Mouse (Mus musculus): ENCODE measurements around the gene Spats1. TPM values are rescaled to one million over a fixed set of nuclear protein-coding genes. Genes with fewer than 3 reads are reported as not detected.

Gene Spats1
- polyA plus RNA-seq, 1 experiment, result 0.11 TPM

- no peak overlapping the region for H3K4me3 ChIP-seq (ENCODE audit: insufficient read depth, poor library complexity, severe bottlenecking)
- H3K79me3 ChIP-seq (ENCODE audit: low read depth), result no peaks in the 10 kb centered on the region
- no peak overlapping the region for H3ac ChIP-seq (ENCODE audit: control insufficient read depth, insufficient read length, low read depth)
- TF ChIP-seq CTCF (IDR thresholded peaks at IDR 0.05; ENCODE audit: control insufficient read depth, insufficient read depth, insufficient read length), result no peak
- no peak for TF ChIP-seq FOSL1 (IDR thresholded peaks at IDR 0.05; ENCODE audit: insufficient read depth, low read length, poor library complexity, severe bottlenecking)
- no peak for TF ChIP-seq MYOG (IDR thresholded peaks at IDR 0.05; ENCODE audit: control insufficient read depth, extremely low read depth, insufficient read length)
- no peak for TF ChIP-seq MYOD1 (IDR thresholded peaks at IDR 0.05; ENCODE audit: control insufficient read depth, insufficient read length, low read depth)
- TF ChIP-seq USF1 (IDR thresholded peaks at IDR 0.05; ENCODE audit: low read depth), result no peak
- TF ChIP-seq MAX (IDR thresholded peaks at IDR 0.05), result no peak
- no peak for TF ChIP-seq CEBPB (IDR thresholded peaks at IDR 0.05; ENCODE audit: low read depth)
- H3K27me3 ChIP-seq (ENCODE audit: control insufficient read depth, insufficient read depth, insufficient read length), result peaks cover 11% of the 10 kb centered on the region
- no peaks in the 10 kb centered on the region for H3K79me2 ChIP-seq (ENCODE audit: control insufficient read depth, insufficient read depth)
- no peaks in the 10 kb centered on the region for H3K36me3 ChIP-seq (ENCODE audit: control insufficient read depth, insufficient read depth)
Observed at GRCm38 (mm10) chr17:45488321-45489254, 13.4 kb upstream of the Spats1 start.

DNA sequence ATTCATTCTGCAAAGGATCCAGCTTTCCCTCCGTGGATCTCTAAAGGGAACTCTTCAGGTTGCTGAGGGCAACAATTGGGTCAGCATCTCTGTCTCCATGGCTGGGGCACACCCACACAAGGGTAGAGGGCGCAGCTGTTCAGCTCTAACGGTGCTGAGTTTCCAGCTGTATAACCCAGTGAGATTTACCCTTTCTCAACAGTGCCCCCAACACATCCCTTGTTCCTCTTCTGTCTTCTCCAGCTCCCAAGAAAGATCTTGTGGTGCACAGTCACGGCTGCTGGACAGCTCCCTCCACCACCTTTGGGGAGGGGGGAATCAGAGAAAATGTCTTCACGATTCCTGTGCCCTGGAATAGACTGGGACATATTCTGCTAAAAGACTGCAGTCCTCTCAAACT is 12.0 kb upstream of the Spats1 start:
- no peak for TF ChIP-seq MAX (IDR thresholded peaks at IDR 0.05)
- no peak for TF ChIP-seq FOSL1 (IDR thresholded peaks at IDR 0.05; ENCODE audit: insufficient read depth, low read length, poor library complexity, severe bottlenecking)
- no peak for TF ChIP-seq CTCF (IDR thresholded peaks at IDR 0.05; ENCODE audit: control insufficient read depth, insufficient read depth, insufficient read length)
- no peak for TF ChIP-seq CEBPB (IDR thresholded peaks at IDR 0.05; ENCODE audit: low read depth)
- TF ChIP-seq MYOG (IDR thresholded peaks at IDR 0.05; ENCODE audit: control insufficient read depth, extremely low read depth, insufficient read length), result no peak
- no peak for TF ChIP-seq MYOD1 (IDR thresholded peaks at IDR 0.05; ENCODE audit: control insufficient read depth, insufficient read length, low read depth)
- TF ChIP-seq USF1 (IDR thresholded peaks at IDR 0.05; ENCODE audit: low read depth), result no peak
- no peaks in the 10 kb centered on the region for H3K36me3 ChIP-seq (ENCODE audit: control insufficient read depth, insufficient read depth)
- no peak overlapping the region for H3K4me3 ChIP-seq (ENCODE audit: insufficient read depth, poor library complexity, severe bottlenecking)
- no peaks in the 10 kb centered on the region for H3K79me3 ChIP-seq (ENCODE audit: low read depth)
- peaks cover 6% of the 10 kb centered on the region for H3K27me3 ChIP-seq (ENCODE audit: control insufficient read depth, insufficient read depth, insufficient read length)
- H3K79me2 ChIP-seq (ENCODE audit: control insufficient read depth, insufficient read depth), result no peaks in the 10 kb centered on the region
- H3ac ChIP-seq (ENCODE audit: control insufficient read depth, insufficient read length, low read depth), result no peak overlapping the region

DNA sequence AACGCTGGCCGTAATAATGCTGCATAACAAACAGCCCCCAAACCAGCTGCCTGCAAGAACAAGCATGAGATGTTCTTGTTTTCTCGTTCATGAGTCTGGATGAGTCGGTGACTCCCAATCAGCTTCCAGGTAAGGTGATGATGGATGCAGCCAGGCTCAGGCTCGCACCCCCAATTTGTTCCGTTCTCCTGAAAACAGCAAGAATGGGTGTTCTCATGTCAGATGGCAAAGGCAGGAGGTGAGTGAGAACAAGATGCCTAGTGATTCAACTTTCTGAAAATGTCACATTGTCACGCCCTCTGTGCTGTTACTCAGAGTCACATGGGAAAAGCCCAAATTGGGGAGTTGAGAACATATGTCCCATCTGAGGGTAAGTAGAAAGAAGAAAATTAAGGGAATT is 10.4 kb upstream of the Spats1 start:
- Histone ChIP-seq H3K27me3 (ENCODE audit: control insufficient read depth, insufficient read depth, insufficient read length) (peaks cover 6% of the 10 kb centered on the region), H3K4me3 (ENCODE audit: insufficient read depth, poor library complexity, severe bottlenecking) (no peak overlapping the region), H3K79me2 (ENCODE audit: control insufficient read depth, insufficient read depth) (no peaks in the 10 kb centered on the region), H3ac (ENCODE audit: control insufficient read depth, insufficient read length, low read depth) (no peak overlapping the region), H3K79me3 (ENCODE audit: low read depth) (no peaks in the 10 kb centered on the region), H3K36me3 (ENCODE audit: control insufficient read depth, insufficient read depth) (no peaks in the 10 kb centered on the region)
- TF ChIP-seq MAX (IDR thresholded peaks at IDR 0.05) (no peak), USF1 (IDR thresholded peaks at IDR 0.05; ENCODE audit: low read depth) (no peak), MYOD1 (IDR thresholded peaks at IDR 0.05; ENCODE audit: control insufficient read depth, insufficient read length, low read depth) (no peak), FOSL1 (IDR thresholded peaks at IDR 0.05; ENCODE audit: insufficient read depth, low read length, poor library complexity, severe bottlenecking) (no peak), CEBPB (IDR thresholded peaks at IDR 0.05; ENCODE audit: low read depth) (no peak), CTCF (IDR thresholded peaks at IDR 0.05; ENCODE audit: control insufficient read depth, insufficient read depth, insufficient read length) (no peak), MYOG (IDR thresholded peaks at IDR 0.05; ENCODE audit: control insufficient read depth, extremely low read depth, insufficient read length) (no peak)

DNA sequence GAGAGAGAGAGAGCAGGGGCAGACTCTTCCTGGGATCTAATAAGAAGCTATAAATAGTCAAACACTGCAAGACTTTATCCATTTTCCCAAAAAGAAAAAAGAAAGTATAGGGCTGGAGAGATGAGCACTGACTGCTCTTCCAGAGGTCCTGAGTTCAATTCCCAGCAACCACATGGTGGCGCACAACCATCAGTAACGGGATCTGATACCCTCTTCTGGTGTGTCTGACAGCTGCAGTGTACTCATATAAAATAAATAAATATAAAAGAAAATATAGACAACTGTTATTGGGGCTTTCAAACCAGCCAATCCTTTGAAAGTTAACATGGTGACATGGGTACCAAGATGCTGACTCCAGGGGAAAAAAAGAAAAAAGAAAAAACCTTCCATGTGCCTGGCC is 5.2 kb upstream of the Spats1 start:
- H3K79me3 ChIP-seq (ENCODE audit: low read depth), result no peaks in the 10 kb centered on the region
- no peak for TF ChIP-seq CTCF (IDR thresholded peaks at IDR 0.05; ENCODE audit: control insufficient read depth, insufficient read depth, insufficient read length)
- no peak for TF ChIP-seq MYOG (IDR thresholded peaks at IDR 0.05; ENCODE audit: control insufficient read depth, extremely low read depth, insufficient read length)
- TF ChIP-seq FOSL1 (IDR thresholded peaks at IDR 0.05; ENCODE audit: insufficient read depth, low read length, poor library complexity, severe bottlenecking), result no peak
- no peak for TF ChIP-seq CEBPB (IDR thresholded peaks at IDR 0.05; ENCODE audit: low read depth)
- no peak for TF ChIP-seq MAX (IDR thresholded peaks at IDR 0.05)
- no peak for TF ChIP-seq MYOD1 (IDR thresholded peaks at IDR 0.05; ENCODE audit: control insufficient read depth, insufficient read length, low read depth)
- no peak for TF ChIP-seq USF1 (IDR thresholded peaks at IDR 0.05; ENCODE audit: low read depth)
- no peak overlapping the region for H3K4me3 ChIP-seq (ENCODE audit: insufficient read depth, poor library complexity, severe bottlenecking)
- H3K79me2 ChIP-seq (ENCODE audit: control insufficient read depth, insufficient read depth), result no peaks in the 10 kb centered on the region
- no peak overlapping the region for H3ac ChIP-seq (ENCODE audit: control insufficient read depth, insufficient read length, low read depth)
- H3K27me3 ChIP-seq (ENCODE audit: control insufficient read depth, insufficient read depth, insufficient read length), result peaks cover 6% of the 10 kb centered on the region
- H3K36me3 ChIP-seq (ENCODE audit: control insufficient read depth, insufficient read depth), result no peaks in the 10 kb centered on the region

GRCm38 (mm10) chr17:45478234-45478825 is 3.1 kb upstream of the Spats1 start:
- no peaks in the 10 kb centered on the region for H3K36me3 ChIP-seq (ENCODE audit: control insufficient read depth, insufficient read depth)
- no peak for TF ChIP-seq CEBPB (IDR thresholded peaks at IDR 0.05; ENCODE audit: low read depth)
- TF ChIP-seq FOSL1 (IDR thresholded peaks at IDR 0.05; ENCODE audit: insufficient read depth, low read length, poor library complexity, severe bottlenecking), result no peak
- TF ChIP-seq MYOG (IDR thresholded peaks at IDR 0.05; ENCODE audit: control insufficient read depth, extremely low read depth, insufficient read length), result no peak
- peak; percentile 85 for TF ChIP-seq CTCF (IDR thresholded peaks at IDR 0.05; ENCODE audit: control insufficient read depth, insufficient read depth, insufficient read length)
- no peaks in the 10 kb centered on the region for H3K79me2 ChIP-seq (ENCODE audit: control insufficient read depth, insufficient read depth)
- H3ac ChIP-seq (ENCODE audit: control insufficient read depth, insufficient read length, low read depth), result no peak overlapping the region
- H3K27me3 ChIP-seq (ENCODE audit: control insufficient read depth, insufficient read depth, insufficient read length), result no peaks in the 10 kb centered on the region
- H3K79me3 ChIP-seq (ENCODE audit: low read depth), result no peaks in the 10 kb centered on the region
- no peak overlapping the region for H3K4me3 ChIP-seq (ENCODE audit: insufficient read depth, poor library complexity, severe bottlenecking)

Measured in C2C12 (cell line).